Mouse (Mus musculus) midbrain, embryonic 11.5 days (tissue): ENCODE data around the gene E130114P18Rik. TPM values are rescaled to one million over a fixed set of nuclear protein-coding genes. Genes with fewer than 3 reads are reported as not detected.

ENCODE experiments used
- ATAC-seq: fragments of 200-750 bp; cut with Nextera tagmentation; 2 replicates; pipeline ENCODE4 v1.8.0; 2017; ENCODE audit warnings: moderate TSS enrichment, moderate library complexity; ENCODE audit not compliant: low FRiP score
- DNase-seq: peaks from one replicate; pipeline ENCODE4 v3.0.0; 2015; ENCODE audit warnings: low spot score; ENCODE audit errors: missing footprints
- H3K27ac ChIP-seq: fragments of 300-500 bp; sonication (generic); 2 replicates; pipeline ENCODE4 v1.5.1; 2014; ENCODE audit warnings: low read depth, low read length
- H3K27me3 ChIP-seq: fragments of 300-500 bp; sonication (generic); 2 replicates; pipeline ENCODE4 v1.6.1; 2014; ENCODE audit warnings: mild to moderate bottlenecking, low read length, moderate library complexity, mixed read lengths; ENCODE audit not compliant: control insufficient read depth, insufficient read depth
- H3K36me3 ChIP-seq: fragments of 300-500 bp; sonication (generic); 2 replicates; pipeline ENCODE4 v1.6.1; 2014; ENCODE audit warnings: mild to moderate bottlenecking, low read length, moderate library complexity, mixed read lengths; ENCODE audit not compliant: control insufficient read depth, insufficient read depth
- H3K4me1 ChIP-seq: fragments of 300-500 bp; sonication (generic); 2 replicates; pipeline ENCODE4 v1.6.1; 2014; ENCODE audit warnings: low read length; ENCODE audit not compliant: control insufficient read depth, insufficient read depth
- H3K4me2 ChIP-seq: fragments of 300-500 bp; sonication (generic); 2 replicates; pipeline ENCODE4 v1.6.1; 2014; ENCODE audit warnings: mild to moderate bottlenecking, moderate library complexity
- H3K4me3 ChIP-seq: fragments of 300-500 bp; sonication (generic); 2 replicates; pipeline ENCODE4 v1.5.1; 2014; ENCODE audit warnings: low read depth, low read length
- H3K9ac ChIP-seq: fragments of 300-500 bp; sonication (generic); 2 replicates; pipeline ENCODE4 v1.6.1; 2014; ENCODE audit warnings: low read length
- H3K9me3 ChIP-seq: fragments of 300-500 bp; sonication (generic); 2 replicates; pipeline ENCODE4 v1.6.1; 2016; ENCODE audit warnings: low read length; ENCODE audit not compliant: control insufficient read depth
- WGBS: fragments of 180-500 bp; shearing (Covaris S2); extraction: QIAGEN DNeasy Blood & Tissue Kit; methylation state at CpG from one replicate; pipeline ENCODE4 v1.1.7; 2014; 5-methylcytosine and 5-hydroxymethylcytosine counted together
- polyA plus RNA-seq: library from polyadenylated mRNA; unstranded; fragments of >200 nt; fragmentation: Nextera tagmentation; extraction: Ambion mirVana; gene quantifications from 2 replicates; pipeline ENCODE4 v1.2.1, GENCODE M21; 2014

The E130114P18Rik gene
- polyA plus RNA-seq, 1 experiment from 2014 or later: 7.7 TPM

DNA sequence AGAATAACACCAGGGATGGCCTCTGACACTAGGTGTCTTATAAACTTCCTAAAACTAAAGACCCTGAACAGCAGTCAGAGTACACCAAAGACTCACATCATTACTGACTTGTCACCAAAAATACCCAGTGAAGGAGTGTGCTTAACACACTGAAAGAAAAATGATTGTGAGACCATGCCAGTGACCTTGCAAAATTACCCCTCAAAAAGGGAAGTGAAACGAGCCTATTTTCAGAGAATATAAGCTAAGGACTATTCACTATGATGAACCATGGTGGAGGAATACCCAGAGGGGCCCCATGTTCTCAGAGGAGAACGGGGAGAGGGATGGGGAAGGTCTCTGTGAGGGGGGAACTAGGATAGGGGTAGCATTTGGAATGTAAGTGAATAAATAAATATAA lies 245.8 kb downstream of the E130114P18Rik start:
- Histone ChIP-seq H3K27me3 (no peaks in the 10 kb centered on the region), H3K4me2 (no peak overlapping the region), H3K9me3 (no peaks in the 10 kb centered on the region), H3K4me3 (no peak overlapping the region), H3K36me3 (no peaks in the 10 kb centered on the region), H3K9ac (no peak overlapping the region), H3K27ac (no peak overlapping the region), H3K4me1 (no peaks in the 10 kb centered on the region)
- no peak for ATAC-seq
- 68% methylated on average over 2 of the region's 2 CpGs for WGBS
- no peak for DNase-seq

DNA sequence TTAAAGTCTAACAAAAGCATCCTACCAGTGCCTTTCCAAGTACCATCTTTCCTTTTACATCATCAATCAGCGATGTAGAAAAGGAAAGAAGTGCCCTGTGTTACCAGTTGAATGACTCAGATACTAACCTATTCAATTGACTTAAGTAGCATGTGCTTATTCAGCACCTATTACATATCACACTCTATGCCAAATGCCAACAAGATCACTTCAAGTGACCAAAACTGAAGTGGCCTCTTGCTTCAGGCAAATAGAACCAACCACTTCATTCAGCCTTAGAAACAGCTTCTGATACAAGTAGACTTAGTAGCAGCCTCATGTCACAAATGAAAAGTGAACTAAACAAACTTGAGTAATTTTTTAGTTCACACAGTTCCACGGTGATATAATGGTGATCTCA lies 249.4 kb downstream of the E130114P18Rik start:
- Histone ChIP-seq H3K9ac (no peak overlapping the region), H3K9me3 (no peaks in the 10 kb centered on the region), H3K27ac (no peak overlapping the region), H3K36me3 (no peaks in the 10 kb centered on the region), H3K4me1 (no peaks in the 10 kb centered on the region), H3K4me3 (no peak overlapping the region), H3K27me3 (no peaks in the 10 kb centered on the region), H3K4me2 (no peak overlapping the region)
- ATAC-seq: no peak
- no peak for DNase-seq
- 79% methylated on average over 2 of the region's 2 CpGs for WGBS

Other genes starting within 250 kb of the E130114P18Rik start
- gene Nfia, start 5.3 kb downstream of the E130114P18Rik start, polyA plus RNA-seq: 14.1 and 15.8 TPM in 2 replicates